Mouse (Mus musculus): ENCODE measurements around the gene Rad54l. TPM values are rescaled to one million over a fixed set of nuclear protein-coding genes. Genes with fewer than 3 reads are reported as not detected.

Gene Rad54l
- polyA plus RNA-seq, 1 experiment: 25.9 TPM

- no peak for TF ChIP-seq CTCF (IDR thresholded peaks at IDR 0.05; ENCODE audit: control insufficient read depth, insufficient read depth, low read length)
- no peak for TF ChIP-seq POLR2A (IDR thresholded peaks at IDR 0.05; ENCODE audit: borderline replicate concordance, control insufficient read depth, low read depth, low read length)
- Histone ChIP-seq H3K27ac (ENCODE audit: control insufficient read depth, insufficient read depth, low read depth, low read length, poor library complexity) (no peak overlapping the region), H3K4me3 (replicated peaks; ENCODE audit: control insufficient read depth, low read depth, low read length) (no peak overlapping the region), H3K4me1 (ENCODE audit: control insufficient read depth, insufficient read depth, low read length) (no peaks in the 10 kb centered on the region)
- WGBS: 75% methylated on average over 4 of the region's 4 CpGs
Measured at GRCm38 (mm10) chr4:116162142-116162541, 38.7 kb upstream of the Rad54l start.

GRCm38 (mm10) chr4:116160769-116161168 lies 37.3 kb upstream of the Rad54l start:
- no peak for TF ChIP-seq CTCF (IDR thresholded peaks at IDR 0.05; ENCODE audit: control insufficient read depth, insufficient read depth, low read length)
- TF ChIP-seq POLR2A (IDR thresholded peaks at IDR 0.05; ENCODE audit: borderline replicate concordance, control insufficient read depth, low read depth, low read length): no peak
- Histone ChIP-seq H3K4me1 (ENCODE audit: control insufficient read depth, insufficient read depth, low read length) (no peaks in the 10 kb centered on the region), H3K27ac (ENCODE audit: control insufficient read depth, insufficient read depth, low read depth, low read length, poor library complexity) (no peak overlapping the region), H3K4me3 (replicated peaks; ENCODE audit: control insufficient read depth, low read depth, low read length) (no peak overlapping the region)
- 87% methylated on average over 3 of the region's 3 CpGs for WGBS

GRCm38 (mm10) chr4:116159912-116160311 lies 36.4 kb upstream of the Rad54l start:
- H3K4me1 ChIP-seq (ENCODE audit: control insufficient read depth, insufficient read depth, low read length): no peaks in the 10 kb centered on the region
- WGBS: 33% methylated on average over 3 of the region's 3 CpGs
- no peak overlapping the region for H3K27ac ChIP-seq (ENCODE audit: control insufficient read depth, insufficient read depth, low read depth, low read length, poor library complexity)
- no peak for TF ChIP-seq POLR2A (IDR thresholded peaks at IDR 0.05; ENCODE audit: borderline replicate concordance, control insufficient read depth, low read depth, low read length)
- 0 out of 2 replicates have a peak, but pooled peaks have one; percentile 18 for TF ChIP-seq CTCF (IDR thresholded peaks at IDR 0.05; ENCODE audit: control insufficient read depth, insufficient read depth, low read length)
- H3K4me3 ChIP-seq (replicated peaks; ENCODE audit: control insufficient read depth, low read depth, low read length): no peak overlapping the region

GRCm38 (mm10) chr4:116157882-116158281 lies 34.4 kb upstream of the Rad54l start:
- TF ChIP-seq CTCF (IDR thresholded peaks at IDR 0.05; ENCODE audit: control insufficient read depth, insufficient read depth, low read length) (no peak), POLR2A (IDR thresholded peaks at IDR 0.05; ENCODE audit: borderline replicate concordance, control insufficient read depth, low read depth, low read length) (no peak)
- H3K27ac ChIP-seq (ENCODE audit: control insufficient read depth, insufficient read depth, low read depth, low read length, poor library complexity): no peak overlapping the region
- no peak overlapping the region for H3K4me3 ChIP-seq (replicated peaks; ENCODE audit: control insufficient read depth, low read depth, low read length)
- H3K4me1 ChIP-seq (ENCODE audit: control insufficient read depth, insufficient read depth, low read length): no peaks in the 10 kb centered on the region
- 90% methylated on average over 2 of the region's 2 CpGs for WGBS

GRCm38 (mm10) chr4:116152702-116153101 lies 29.2 kb upstream of the Rad54l start:
- no peak overlapping the region for H3K27ac ChIP-seq (ENCODE audit: control insufficient read depth, insufficient read depth, low read depth, low read length, poor library complexity)
- H3K4me1 ChIP-seq (ENCODE audit: control insufficient read depth, insufficient read depth, low read length): no peaks in the 10 kb centered on the region; the same call in 1 of the 2 replicates
- WGBS: 92% methylated on average over 15 of the region's 15 CpGs
- no peak overlapping the region for H3K4me3 ChIP-seq (replicated peaks; ENCODE audit: control insufficient read depth, low read depth, low read length)
- no peak for TF ChIP-seq CTCF (IDR thresholded peaks at IDR 0.05; ENCODE audit: control insufficient read depth, insufficient read depth, low read length)
- TF ChIP-seq POLR2A (IDR thresholded peaks at IDR 0.05; ENCODE audit: borderline replicate concordance, control insufficient read depth, low read depth, low read length): no peak

GRCm38 (mm10) chr4:116151238-116151637 lies 27.7 kb upstream of the Rad54l start, which contains the start of gene Lurap1:
TSS of gene Lurap1 (minus strand) at chr4:116151338.
- Histone ChIP-seq H3K27ac (ENCODE audit: control insufficient read depth, insufficient read depth, low read depth, low read length, poor library complexity) (peak within 1 kb of the TSS; percentile 83), H3K4me3 (replicated peaks; ENCODE audit: control insufficient read depth, low read depth, low read length) (peak within 1 kb of the TSS; percentile 90), H3K4me1 (ENCODE audit: control insufficient read depth, insufficient read depth, low read length) (no peaks in the 10 kb centered on the region; the same call in 1 of the 2 replicates)
- 63% methylated on average over 6 of the region's 6 CpGs for WGBS
- TF ChIP-seq POLR2A (IDR thresholded peaks at IDR 0.05; ENCODE audit: borderline replicate concordance, control insufficient read depth, low read depth, low read length) (no peak), CTCF (IDR thresholded peaks at IDR 0.05; ENCODE audit: control insufficient read depth, insufficient read depth, low read length) (no peak)

- H3K4me1 ChIP-seq (ENCODE audit: control insufficient read depth, insufficient read depth, low read length): no peaks in the 10 kb centered on the region; the same call in 1 of the 2 replicates
- no peak overlapping the region for H3K27ac ChIP-seq (ENCODE audit: control insufficient read depth, insufficient read depth, low read depth, low read length, poor library complexity)
- no peak for TF ChIP-seq CTCF (IDR thresholded peaks at IDR 0.05; ENCODE audit: control insufficient read depth, insufficient read depth, low read length)
- TF ChIP-seq POLR2A (IDR thresholded peaks at IDR 0.05; ENCODE audit: borderline replicate concordance, control insufficient read depth, low read depth, low read length): no peak
- 25% methylated on average over 4 of the region's 4 CpGs for WGBS
- H3K4me3 ChIP-seq (replicated peaks; ENCODE audit: control insufficient read depth, low read depth, low read length): peak overlapping the region; percentile 57
Measured at GRCm38 (mm10) chr4:116150862-116151221, 27.4 kb upstream of the Rad54l start.

GRCm38 (mm10) chr4:116150156-116150861 lies 26.8 kb upstream of the Rad54l start:
- TF ChIP-seq POLR2A (IDR thresholded peaks at IDR 0.05; ENCODE audit: borderline replicate concordance, control insufficient read depth, low read depth, low read length) (peak; percentile 71; the same call in 1 of the 2 replicates), CTCF (IDR thresholded peaks at IDR 0.05; ENCODE audit: control insufficient read depth, insufficient read depth, low read length) (no peak)
- 5% methylated on average over 73 of the region's 73 CpGs for WGBS
- Histone ChIP-seq H3K4me3 (replicated peaks; ENCODE audit: control insufficient read depth, low read depth, low read length) (peak overlapping the region; percentile 90), H3K4me1 (ENCODE audit: control insufficient read depth, insufficient read depth, low read length) (no peaks in the 10 kb centered on the region; the same call in 1 of the 2 replicates), H3K27ac (ENCODE audit: control insufficient read depth, insufficient read depth, low read depth, low read length, poor library complexity) (peak overlapping the region; percentile 83)
